Mouse (Mus musculus) spleen, adult 2 months (tissue): ENCODE results near the gene Reep1.

Source experiments
- CTCF ChIP-seq: fragments of 200-500 bp; IDR thresholded peaks from 2 replicates; pipeline ENCODE4 v1.5.1; 2011; ENCODE audit warnings: mild to moderate bottlenecking, inconsistent platforms; ENCODE audit not compliant: insufficient read depth, insufficient read length, insufficient replicate concordance; ENCODE audit errors: extremely low read depth
- POLR2A ChIP-seq: fragments of 200-500 bp; IDR thresholded peaks from 2 replicates; pipeline ENCODE4 v1.6.1; 2011; ENCODE audit warnings: low read depth, low read length, inconsistent platforms

DNA sequence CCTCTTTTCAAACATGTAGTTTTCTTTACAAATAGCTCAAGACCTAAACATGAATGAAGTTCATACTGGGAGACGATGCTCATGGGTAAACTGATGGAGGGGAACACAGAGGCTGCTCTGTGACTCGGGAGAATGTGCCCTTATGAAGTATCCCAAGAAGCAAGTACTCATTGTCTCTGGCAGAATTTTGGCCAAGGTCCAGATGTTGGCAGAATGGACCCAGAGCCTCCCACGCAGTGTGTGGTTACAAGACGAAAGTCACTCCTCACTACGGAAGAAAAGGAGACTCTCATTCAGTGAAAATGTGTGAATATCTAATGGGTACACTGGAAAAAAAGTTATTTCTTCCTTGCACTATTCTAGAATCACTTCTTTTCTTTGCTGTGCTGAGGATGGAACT lies 3.8 kb downstream of the Reep1 start:
- TF ChIP-seq CTCF = no peak
- no peak for TF ChIP-seq POLR2A
